Mouse (Mus musculus): Measurements from ENCODE around the gene Atf6b.

The Atf6b gene

GRCm38 (mm10) chr17:34646906-34647787, at the start of gene Atf6b:
Gene Atf6b (plus strand): TSS chr17:34647146.
- peak; percentile 97 for DNase-seq (ENCODE audit: low read depth, low spot score)

- no peak for DNase-seq (ENCODE audit: low read depth, low spot score)
These were observed 49.3 kb upstream of the Atf6b start, which contains the start of gene Ager for GRCm38 (mm10) chr17:34597566-34598095. Gene Ager (plus strand): TSS chr17:34597862.

GRCm38 (mm10) chr17:34599891-34600290, 47.1 kb upstream of the Atf6b start:
- no peak for DNase-seq (ENCODE audit: low read depth, low spot score)

- DNase-seq (ENCODE audit: low read depth, low spot score) = no peak
These were observed 45.1 kb upstream of the Atf6b start for GRCm38 (mm10) chr17:34601796-34602195.

GRCm38 (mm10) chr17:34603375-34604060, 43.4 kb upstream of the Atf6b start, which contains the start of gene Rnf5:
Gene Rnf5 (minus strand): TSS chr17:34603690.
- DNase-seq (ENCODE audit: low read depth, low spot score) = peak; percentile 100

- DNase-seq (ENCODE audit: low read depth, low spot score) = peak; percentile 100
These were observed 42.9 kb upstream of the Atf6b start, which contains the start of gene Agpat1 for GRCm38 (mm10) chr17:34604061-34604508. Gene Agpat1 (plus strand): TSS chr17:34604262.

GRCm38 (mm10) chr17:34604511-34605237, 42.3 kb upstream of the Atf6b start:
- peak; percentile 77 for DNase-seq (ENCODE audit: low read depth, low spot score)

- peak; percentile 98 for DNase-seq (ENCODE audit: low read depth, low spot score)
These were observed 41.3 kb upstream of the Atf6b start for GRCm38 (mm10) chr17:34605609-34606008.

GRCm38 (mm10) chr17:34606186-34607039, 40.5 kb upstream of the Atf6b start:
- DNase-seq (ENCODE audit: low read depth, low spot score) = peak; percentile 52

- DNase-seq (ENCODE audit: low read depth, low spot score) = no peak
These were observed 38.9 kb upstream of the Atf6b start for GRCm38 (mm10) chr17:34607997-34608396.

GRCm38 (mm10) chr17:34611050-34611449, 35.9 kb upstream of the Atf6b start:
- no peak for DNase-seq (ENCODE audit: low read depth, low spot score)

- DNase-seq (ENCODE audit: low read depth, low spot score) = no peak
These were observed 33.8 kb upstream of the Atf6b start for GRCm38 (mm10) chr17:34613054-34613645.

GRCm38 (mm10) chr17:34613830-34614229, 33.1 kb upstream of the Atf6b start:
- no peak for DNase-seq (ENCODE audit: low read depth, low spot score)

- no peak for DNase-seq (ENCODE audit: low read depth, low spot score)
These were observed 31.1 kb upstream of the Atf6b start, which contains the start of gene Egfl8 for GRCm38 (mm10) chr17:34615871-34616270. Gene Egfl8 (minus strand): TSS chr17:34615971.

GRCm38 (mm10) chr17:34618999-34619398, 27.9 kb upstream of the Atf6b start:
- DNase-seq (ENCODE audit: low read depth, low spot score) = peak; percentile 85

- DNase-seq (ENCODE audit: low read depth, low spot score) = no peak
These were observed 25.9 kb upstream of the Atf6b start for GRCm38 (mm10) chr17:34621006-34621405.

- no peak for DNase-seq (ENCODE audit: low read depth, low spot score)
These were observed 23.8 kb upstream of the Atf6b start for GRCm38 (mm10) chr17:34623161-34623560.

GRCm38 (mm10) chr17:34624981-34625380, 22.0 kb upstream of the Atf6b start:
- no peak for DNase-seq (ENCODE audit: low read depth, low spot score)

- no peak for DNase-seq (ENCODE audit: low read depth, low spot score)
These were observed 20.7 kb upstream of the Atf6b start for GRCm38 (mm10) chr17:34626062-34626772.

GRCm38 (mm10) chr17:34626773-34627092, 20.2 kb upstream of the Atf6b start:
- DNase-seq (ENCODE audit: low read depth, low spot score) = no peak

Measured in A20 (cell line).